ENCODE assay signal across 10 mouse cellular contexts in the genomic region with DNA sequence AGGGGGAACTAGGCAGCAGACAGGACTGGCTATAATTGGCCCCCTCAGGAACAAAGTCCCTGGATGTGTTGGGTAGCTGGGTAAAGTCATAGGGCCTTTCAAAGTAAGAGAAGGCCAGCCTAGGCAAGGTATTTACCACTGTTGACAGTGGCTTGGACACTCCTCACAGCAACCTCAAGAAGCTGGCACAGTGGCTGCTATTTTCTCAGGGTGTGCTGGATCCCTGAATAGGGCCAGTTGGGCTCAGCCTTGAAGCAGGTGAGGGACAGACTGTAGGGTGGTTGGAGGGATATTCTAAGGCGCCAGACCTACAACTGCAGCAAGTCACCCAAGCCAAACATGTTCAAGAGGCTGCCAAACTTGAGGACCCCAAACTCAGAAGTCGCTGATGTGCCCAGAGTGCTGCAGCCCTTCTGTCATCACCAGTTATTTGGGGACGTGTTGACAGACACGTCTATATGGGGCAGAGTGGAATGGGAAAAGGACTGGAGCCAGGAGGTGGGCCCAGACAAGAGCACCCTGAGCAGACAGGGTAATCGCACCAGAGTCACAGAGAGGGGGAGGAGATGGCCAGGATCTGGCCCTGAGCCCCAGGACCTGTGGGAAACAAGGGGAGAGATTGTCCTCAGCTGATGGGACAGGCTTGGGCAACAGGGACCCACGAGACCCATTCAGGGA. TPM values are rescaled to one million over a fixed set of nuclear protein-coding genes. Genes with fewer than 3 reads are reported as not detected.
DNase-seq lines count a peak whose midpoint lies in the region; ATAC-seq lines count a peak whose summit lies in the region.
"Had no signal": no experiment of that assay in that cellular context is flagged by ENCODE, and none has a peak within 500 bp of the region (broad histone marks: within the 10 kb centered on the region; RNA-seq: fewer than 3 reads in every experiment).

No protein-coding gene starts in this region.

- H3K27me3 ChIP-seq in neural tube, embryonic 13.5 days, result peaks cover 12% of the 10 kb centered on the region
- H3K27me3 ChIP-seq in neural tube, embryonic 15.5 days (replicated peaks), result 0 out of 2 replicates have a peak, but pooled peaks cover 2% of the 10 kb centered on the region
- no peaks in the 10 kb centered on the region for H3K27me3 ChIP-seq in heart, embryonic 16.5 days (ENCODE audit: control insufficient read depth, insufficient read depth, low read length)

- no peak for ATAC-seq in neural tube, embryonic 13.5 days (ENCODE audit: low read depth)
- ATAC-seq in neural tube, embryonic 15.5 days (ENCODE audit: low FRiP score), result no peak
- peak; percentile 69 for ATAC-seq in heart, embryonic 16.5 days (replicated peaks; ENCODE audit: extremely low read depth, insufficient read depth, low FRiP score)
- no peak for ATAC-seq in monocyte, adult 5-6 weeks (replicated peaks; ENCODE audit: insufficient number of reproducible peaks, low FRiP score, low TSS enrichment, poor library complexity, severe bottlenecking)

- H3K9ac ChIP-seq in neural tube, embryonic 13.5 days, result no peak overlapping the region
- H3K9ac ChIP-seq in neural tube, embryonic 15.5 days (replicated peaks), result no peak overlapping the region
- peak overlapping the region; percentile 89 for H3K9ac ChIP-seq in heart, embryonic 16.5 days (ENCODE audit: low read length)

- H3K4me2 ChIP-seq in neural tube, embryonic 13.5 days, result no peak overlapping the region
- H3K4me2 ChIP-seq in neural tube, embryonic 15.5 days, result no peak overlapping the region
- H3K4me2 ChIP-seq in heart, embryonic 16.5 days (ENCODE audit: low read depth, low read length), result peak overlapping the region; percentile 77

- no peak overlapping the region for H3K4me3 ChIP-seq in neural tube, embryonic 13.5 days
- H3K4me3 ChIP-seq in neural tube, embryonic 15.5 days (replicated peaks), result no peak overlapping the region
- H3K4me3 ChIP-seq in heart, embryonic 16.5 days (ENCODE audit: low read length), result peak overlapping the region; percentile 58; the same call in 1 of the 2 replicates
- H3K4me3 ChIP-seq: megakaryocyte, embryonic 14.5 days had no signal

- H3K4me1 ChIP-seq in neural tube, embryonic 13.5 days (replicated peaks), result peaks cover 64% of the 10 kb centered on the region
- H3K4me1 ChIP-seq in neural tube, embryonic 15.5 days, result peaks cover 51% of the 10 kb centered on the region
- peaks cover 46% of the 10 kb centered on the region for H3K4me1 ChIP-seq in heart, embryonic 16.5 days (ENCODE audit: control insufficient read depth, insufficient read depth, low read length)

- WGBS in neural tube, embryonic 13.5 days, result 50% methylated on average over 6 of the region's 6 CpGs
- 43% methylated on average over 6 of the region's 6 CpGs for WGBS in neural tube, embryonic 15.5 days
- WGBS in heart, embryonic 16.5 days, result 8% methylated on average over 6 of the region's 6 CpGs

- no peaks in the 10 kb centered on the region for H3K36me3 ChIP-seq in neural tube, embryonic 13.5 days
- no peaks in the 10 kb centered on the region for H3K36me3 ChIP-seq in neural tube, embryonic 15.5 days
- H3K36me3 ChIP-seq in heart, embryonic 16.5 days (ENCODE audit: control insufficient read depth, insufficient read depth), result no peaks in the 10 kb centered on the region

- H3K27ac ChIP-seq in neural tube, embryonic 13.5 days (replicated peaks), result peak overlapping the region; percentile 30
- no peak overlapping the region for H3K27ac ChIP-seq in neural tube, embryonic 15.5 days (replicated peaks)
- H3K27ac ChIP-seq in heart, embryonic 16.5 days (ENCODE audit: low read length), result peak overlapping the region; percentile 99

- no peaks in the 10 kb centered on the region for H3K9me3 ChIP-seq in neural tube, embryonic 13.5 days
- H3K9me3 ChIP-seq in neural tube, embryonic 15.5 days (replicated peaks), result no peaks in the 10 kb centered on the region
- no peaks in the 10 kb centered on the region for H3K9me3 ChIP-seq in heart, embryonic 16.5 days (replicated peaks; ENCODE audit: control insufficient read depth, low read length)
- H3K9me3 ChIP-seq: megakaryocyte, embryonic 14.5 days had no signal

- peak; percentile 60 for DNase-seq in cerebellum, adult 11-12 months
- DNase-seq in cerebellum, postnatal 4 days (ENCODE audit: low spot score in 2 of 2), result no peak
- DNase-seq in lung, postnatal 4 days, result peak; percentile 38 to 85
- DNase-seq in kidney, postnatal 14 days, result no peak
- DNase-seq: kidney, adult 11 months had no signal

RNA-seq across cellular contexts. Expression of gene Josd2, which starts 4.2 kb away (rescaled TPM):
- polyA plus RNA-seq in neural tube, embryonic 13.5 days (2015; fragmentation: Nextera tagmentation; extraction: Ambion mirVana), result 49.9 and 54.3 TPM in 2 replicates
- polyA plus RNA-seq in neural tube, embryonic 15.5 days (2015; fragmentation: Nextera tagmentation; extraction: Ambion mirVana), result 45.2 and 51.0 TPM in 2 replicates
- 157 and 169 TPM in 2 replicates for polyA plus RNA-seq in heart, embryonic 16.5 days (2015; fragmentation: Nextera tagmentation; extraction: Ambion mirVana)
- total RNA-seq in monocyte, adult 5-6 weeks (2017), result 12.9 to 40.9 TPM (median 17.1 TPM) in 3 replicates

RNA-seq across cellular contexts. Expression of gene Aspdh, which starts 6.8 kb away (rescaled TPM):
- polyA plus RNA-seq in neural tube, embryonic 13.5 days (2015; fragmentation: Nextera tagmentation; extraction: Ambion mirVana), result 1.6 and 2.9 TPM in 2 replicates
- 2.2 and 4.2 TPM in 2 replicates for polyA plus RNA-seq in neural tube, embryonic 15.5 days (2015; fragmentation: Nextera tagmentation; extraction: Ambion mirVana)
- polyA plus RNA-seq in heart, embryonic 16.5 days (2015; fragmentation: Nextera tagmentation; extraction: Ambion mirVana), result 0.62 and 1.2 TPM in 2 replicates
- not detected in 3 replicates for total RNA-seq in monocyte, adult 5-6 weeks (2017)

RNA-seq across cellular contexts. Expression of gene Emc10, which starts 24.3 kb away (rescaled TPM):
- polyA plus RNA-seq in neural tube, embryonic 13.5 days (2015; fragmentation: Nextera tagmentation; extraction: Ambion mirVana), result 139 TPM in 2 replicates
- polyA plus RNA-seq in neural tube, embryonic 15.5 days (2015; fragmentation: Nextera tagmentation; extraction: Ambion mirVana), result 144 and 157 TPM in 2 replicates
- polyA plus RNA-seq in heart, embryonic 16.5 days (2015; fragmentation: Nextera tagmentation; extraction: Ambion mirVana), result 87.9 and 88.7 TPM in 2 replicates
- 21.7 to 29.0 TPM (median 23.3 TPM) in 3 replicates for total RNA-seq in monocyte, adult 5-6 weeks (2017)

RNA-seq across cellular contexts. Expression of gene Fam71e1, which starts 24.4 kb away (rescaled TPM):
- polyA plus RNA-seq in neural tube, embryonic 13.5 days (2015; fragmentation: Nextera tagmentation; extraction: Ambion mirVana), result 23.0 and 29.8 TPM in 2 replicates
- polyA plus RNA-seq in neural tube, embryonic 15.5 days (2015; fragmentation: Nextera tagmentation; extraction: Ambion mirVana), result 22.6 and 23.2 TPM in 2 replicates
- 6.8 and 7.6 TPM in 2 replicates for polyA plus RNA-seq in heart, embryonic 16.5 days (2015; fragmentation: Nextera tagmentation; extraction: Ambion mirVana)
- 2.0 TPM in 1 of 3 replicates, not detected in the others for total RNA-seq in monocyte, adult 5-6 weeks (2017)

RNA-seq across cellular contexts. Expression of gene Lrrc4b, which starts 43.2 kb away (rescaled TPM):
- 11.3 and 13.3 TPM in 2 replicates for polyA plus RNA-seq in neural tube, embryonic 13.5 days (2015; fragmentation: Nextera tagmentation; extraction: Ambion mirVana)
- polyA plus RNA-seq in neural tube, embryonic 15.5 days (2015; fragmentation: Nextera tagmentation; extraction: Ambion mirVana), result 11.0 and 14.9 TPM in 2 replicates
- polyA plus RNA-seq in heart, embryonic 16.5 days (2015; fragmentation: Nextera tagmentation; extraction: Ambion mirVana), result 1.2 and 1.3 TPM in 2 replicates
- not detected in 3 replicates for total RNA-seq in monocyte, adult 5-6 weeks (2017)

Comparison
In these comparisons a context has a peak if more than half of its experiments do, and no peak if none do; other contexts are left out.
1. DNase-seq: peak in cerebellum, adult 11-12 months (single experiment) and lung, postnatal 4 days (2 of 2); none in cerebellum, postnatal 4 days (0 of 2) and kidney, postnatal 14 days (single experiment).